Mouse (Mus musculus): ENCODE measurements around the gene Wdr73. TPM values are rescaled to one million over a fixed set of nuclear protein-coding genes. Genes with fewer than 3 reads are reported as not detected.

The Wdr73 gene
- polyA plus RNA-seq, 1 experiment from 2014 or later: 9.3 TPM

- H3K27me3 ChIP-seq (replicated peaks; ENCODE audit: control insufficient read depth, insufficient read depth, low read length): no peaks in the 10 kb centered on the region
- H3K4me2 ChIP-seq (replicated peaks; ENCODE audit: low read depth): no peak overlapping the region
- H3K27ac ChIP-seq (ENCODE audit: low read depth, low read length): 0 out of 2 replicates have a peak overlapping the region, but pooled peaks have one; percentile 8
- no peak for TF ChIP-seq CTCF (IDR thresholded peaks at IDR 0.05; ENCODE audit: low read depth)
- no peaks in the 10 kb centered on the region for H3K9me3 ChIP-seq (ENCODE audit: control insufficient read depth)
- no peaks in the 10 kb centered on the region for H3K4me1 ChIP-seq (replicated peaks; ENCODE audit: control insufficient read depth, insufficient read depth, low read length)
- ATAC-seq: no peak
- no peak overlapping the region for H3K4me3 ChIP-seq (ENCODE audit: low read depth, low read length)
- 85% methylated on average over 8 of the region's 8 CpGs for WGBS
- peaks cover 57% of the 10 kb centered on the region for H3K36me3 ChIP-seq (ENCODE audit: control insufficient read depth, insufficient read depth)
- no peak overlapping the region for H3K9ac ChIP-seq (ENCODE audit: low read depth, low read length)
These were observed 11.4 kb upstream of the Wdr73 start for GRCm38 (mm10) chr7:80912496-80912895.

GRCm38 (mm10) chr7:80911053-80911452 is 10.0 kb upstream of the Wdr73 start:
- no peak overlapping the region for H3K27ac ChIP-seq (ENCODE audit: low read depth, low read length)
- no peak overlapping the region for H3K9ac ChIP-seq (ENCODE audit: low read depth, low read length)
- TF ChIP-seq CTCF (IDR thresholded peaks at IDR 0.05; ENCODE audit: low read depth): no peak
- no peak overlapping the region for H3K4me3 ChIP-seq (ENCODE audit: low read depth, low read length)
- ATAC-seq: 0 out of 2 replicates have a peak, but pooled peaks have one; percentile 41
- H3K27me3 ChIP-seq (replicated peaks; ENCODE audit: control insufficient read depth, insufficient read depth, low read length): no peaks in the 10 kb centered on the region
- H3K4me1 ChIP-seq (replicated peaks; ENCODE audit: control insufficient read depth, insufficient read depth, low read length): no peaks in the 10 kb centered on the region
- H3K36me3 ChIP-seq (ENCODE audit: control insufficient read depth, insufficient read depth): peaks cover 50% of the 10 kb centered on the region
- H3K4me2 ChIP-seq (replicated peaks; ENCODE audit: low read depth): no peak overlapping the region
- WGBS: 68% methylated on average over 7 of the region's 7 CpGs
- no peaks in the 10 kb centered on the region for H3K9me3 ChIP-seq (ENCODE audit: control insufficient read depth)

GRCm38 (mm10) chr7:80904921-80905515 is 3.9 kb upstream of the Wdr73 start, which contains the start of gene Nmb:
Gene Nmb, minus strand, starts transcription at chr7:80905076.
- peak within 1 kb of the TSS; percentile 90 for H3K4me2 ChIP-seq (replicated peaks; ENCODE audit: low read depth)
- H3K36me3 ChIP-seq (ENCODE audit: control insufficient read depth, insufficient read depth): 0 out of 2 replicates have a peak, but pooled peaks cover 17% of the 10 kb centered on the region
- no peaks in the 10 kb centered on the region for H3K27me3 ChIP-seq (replicated peaks; ENCODE audit: control insufficient read depth, insufficient read depth, low read length)
- 0 out of 2 replicates have a peak, but pooled peaks cover 2% of the 10 kb centered on the region for H3K4me1 ChIP-seq (replicated peaks; ENCODE audit: control insufficient read depth, insufficient read depth, low read length)
- no peak for TF ChIP-seq CTCF (IDR thresholded peaks at IDR 0.05; ENCODE audit: low read depth)
- H3K9me3 ChIP-seq (ENCODE audit: control insufficient read depth): no peaks in the 10 kb centered on the region
- peak within 1 kb of the TSS; percentile 48 for H3K9ac ChIP-seq (ENCODE audit: low read depth, low read length)
- H3K27ac ChIP-seq (ENCODE audit: low read depth, low read length): 0 out of 2 replicates have a peak within 1 kb of the TSS, but pooled peaks have one; percentile 15
- 3% methylated on average over 19 of the region's 19 CpGs for WGBS
- peak within 1 kb of the TSS; percentile 46 for H3K4me3 ChIP-seq (ENCODE audit: low read depth, low read length)
- ATAC-seq: 0 out of 2 replicates have a peak, but pooled peaks have one; percentile 38

GRCm38 (mm10) chr7:80903625-80904422 is 2.8 kb upstream of the Wdr73 start:
- Histone ChIP-seq H3K36me3 (ENCODE audit: control insufficient read depth, insufficient read depth) (0 out of 2 replicates have a peak, but pooled peaks cover 17% of the 10 kb centered on the region), H3K4me1 (replicated peaks; ENCODE audit: control insufficient read depth, insufficient read depth, low read length) (0 out of 2 replicates have a peak, but pooled peaks cover 2% of the 10 kb centered on the region), H3K9ac (ENCODE audit: low read depth, low read length) (no peak overlapping the region), H3K27me3 (replicated peaks; ENCODE audit: control insufficient read depth, insufficient read depth, low read length) (no peaks in the 10 kb centered on the region), H3K4me2 (replicated peaks; ENCODE audit: low read depth) (no peak overlapping the region), H3K27ac (ENCODE audit: low read depth, low read length) (0 out of 2 replicates have a peak overlapping the region, but pooled peaks have one; percentile 15), H3K4me3 (ENCODE audit: low read depth, low read length) (no peak overlapping the region), H3K9me3 (ENCODE audit: control insufficient read depth) (no peaks in the 10 kb centered on the region)
- 90% methylated on average over 11 of the region's 11 CpGs for WGBS
- no peak for ATAC-seq
- TF ChIP-seq CTCF (IDR thresholded peaks at IDR 0.05; ENCODE audit: low read depth): no peak

GRCm38 (mm10) chr7:80901541-80902274 is 639 bp upstream of the Wdr73 start:
- Histone ChIP-seq H3K4me2 (replicated peaks; ENCODE audit: low read depth) (peak overlapping the region; percentile 80), H3K36me3 (ENCODE audit: control insufficient read depth, insufficient read depth) (peaks cover 19% of the 10 kb centered on the region; the same call in 1 of the 2 replicates), H3K27ac (ENCODE audit: low read depth, low read length) (peak overlapping the region; percentile 63), H3K9ac (ENCODE audit: low read depth, low read length) (peak overlapping the region; percentile 65), H3K4me3 (ENCODE audit: low read depth, low read length) (peak overlapping the region; percentile 76), H3K4me1 (replicated peaks; ENCODE audit: control insufficient read depth, insufficient read depth, low read length) (0 out of 2 replicates have a peak, but pooled peaks cover 2% of the 10 kb centered on the region), H3K9me3 (ENCODE audit: control insufficient read depth) (no peaks in the 10 kb centered on the region), H3K27me3 (replicated peaks; ENCODE audit: control insufficient read depth, insufficient read depth, low read length) (no peaks in the 10 kb centered on the region)
- ATAC-seq: peak; percentile 3; the same call in 1 of the 2 replicates
- TF ChIP-seq CTCF (IDR thresholded peaks at IDR 0.05; ENCODE audit: low read depth): no peak
- WGBS: 28% methylated on average over 15 of the region's 15 CpGs

Measured in intestine, postnatal 0 days (tissue).